Mouse (Mus musculus): Measurements from ENCODE around the gene Slc25a38.

Gene Slc25a38

GRCm38 (mm10) chr9:120110211-120111018, at the start of gene Slc25a38:
Slc25a38 (plus strand) TSS chr9:120110374.
- DNase-seq = peak; percentile 94 to 96

GRCm38 (mm10) chr9:120064317-120064716, 45.9 kb upstream of the Slc25a38 start:
- no peak for DNase-seq

- no peak for DNase-seq
Observed at GRCm38 (mm10) chr9:120067609-120068008, 42.6 kb upstream of the Slc25a38 start.

GRCm38 (mm10) chr9:120068047-120068446, 42.1 kb upstream of the Slc25a38 start:
- no peak for DNase-seq

GRCm38 (mm10) chr9:120069779-120070178, 40.4 kb upstream of the Slc25a38 start, which contains the start of gene Cx3cr1:
Cx3cr1 (minus strand) TSS chr9:120069879.
- DNase-seq = no peak

- DNase-seq = no peak
Observed at GRCm38 (mm10) chr9:120071251-120071650, 38.9 kb upstream of the Slc25a38 start.

- DNase-seq = peak; percentile 61 to 71
Observed at GRCm38 (mm10) chr9:120073169-120073568, 37.0 kb upstream of the Slc25a38 start.

GRCm38 (mm10) chr9:120074516-120074915, 35.7 kb upstream of the Slc25a38 start:
- no peak for DNase-seq

GRCm38 (mm10) chr9:120078241-120078640, 31.9 kb upstream of the Slc25a38 start:
- no peak for DNase-seq

- no peak for DNase-seq
Observed at GRCm38 (mm10) chr9:120079901-120080300, 30.3 kb upstream of the Slc25a38 start.

- no peak for DNase-seq
Observed at GRCm38 (mm10) chr9:120080546-120081108, 29.5 kb upstream of the Slc25a38 start.

GRCm38 (mm10) chr9:120081247-120081646, 28.9 kb upstream of the Slc25a38 start:
- peak in 1 of 2 experiments; percentile 34 for DNase-seq

GRCm38 (mm10) chr9:120081967-120082366, 28.2 kb upstream of the Slc25a38 start:
- no peak for DNase-seq

- no peak for DNase-seq
Observed at GRCm38 (mm10) chr9:120082691-120083090, 27.5 kb upstream of the Slc25a38 start.

- DNase-seq = no peak
Observed at GRCm38 (mm10) chr9:120083158-120083894, 26.8 kb upstream of the Slc25a38 start.

GRCm38 (mm10) chr9:120084406-120084805, 25.8 kb upstream of the Slc25a38 start:
- peak in 1 of 2 experiments; percentile 51 for DNase-seq

GRCm38 (mm10) chr9:120089125-120089524, 21.0 kb upstream of the Slc25a38 start:
- no peak for DNase-seq

GRCm38 (mm10) chr9:120091086-120091485, 19.1 kb upstream of the Slc25a38 start:
- DNase-seq = no peak

GRCm38 (mm10) chr9:120091696-120092238, 18.4 kb upstream of the Slc25a38 start, which contains the start of gene Ccr8:
Ccr8 (plus strand) TSS chr9:120092114.
- DNase-seq = no peak

- no peak for DNase-seq
Observed at GRCm38 (mm10) chr9:120093701-120094100, 16.5 kb upstream of the Slc25a38 start.

- no peak for DNase-seq
Observed at GRCm38 (mm10) chr9:120095886-120096285, 14.3 kb upstream of the Slc25a38 start.

- peak; percentile 46 to 61 for DNase-seq
Observed at GRCm38 (mm10) chr9:120098682-120099081, 11.5 kb upstream of the Slc25a38 start.

- DNase-seq = no peak
Observed at GRCm38 (mm10) chr9:120099304-120099703, 10.9 kb upstream of the Slc25a38 start.

Data from thymus, postnatal 36 days (tissue).